14 mouse cellular contexts compared by ENCODE assay signal in genomic region chr13:35420076-35420475, GRCm38 (mm10).
"Had no signal": no experiment of that assay in that cellular context is flagged by ENCODE, and none has a peak within 500 bp of the region (broad histone marks: within the 10 kb centered on the region; RNA-seq: fewer than 3 reads in every experiment).

No protein-coding gene starts in this region.

- DNase-seq: lung, adult 18-20 months; lung, embryonic 14.5 days; lung, postnatal 10 days; lung, postnatal 4 days; midbrain, embryonic 14.5 days; retina, postnatal 1 day; right cerebral cortex, adult 18-20 months; right cerebral cortex, postnatal 25 days; right cerebral cortex, postnatal 4 days; spleen, adult 18-20 months; thymus, adult 18-20 months; thymus, postnatal 14 days; thymus, postnatal 36 days had no signal

- ATAC-seq: midbrain, embryonic 16.5 days had no signal
